Mouse (Mus musculus): ENCODE data around the gene Prss46.

DNA sequence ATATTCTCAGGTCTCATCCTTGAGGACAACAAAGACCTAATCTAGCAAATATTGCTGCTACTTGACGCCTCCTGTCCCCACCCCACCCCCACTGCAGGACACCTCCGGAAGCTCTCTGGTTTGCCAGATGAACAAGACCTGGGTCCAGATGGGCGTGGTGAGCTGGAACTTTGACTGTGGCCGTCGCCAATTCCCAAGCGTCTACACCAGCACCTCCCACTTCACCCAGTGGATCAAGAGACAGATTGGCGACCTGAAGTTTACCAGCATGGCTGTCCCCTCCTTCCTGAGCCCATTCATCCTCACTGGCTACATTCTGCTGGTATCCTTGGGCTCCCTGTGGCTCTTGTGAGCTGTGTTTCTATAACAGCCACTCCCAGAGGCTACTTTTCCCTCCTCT lies 11.6 kb downstream of the Prss46 start:
- TF ChIP-seq PAX5 (IDR thresholded peaks at IDR 0.05; ENCODE audit: low read length) (no peak), CTCF (conservative IDR thresholded peaks at IDR 0.05 in 1 of 2, IDR thresholded peaks at IDR 0.05 in 1 of 2; ENCODE audit: low read depth in 2 of 2, low read length in 2 of 2) (no peak), BHLHE40 (IDR thresholded peaks at IDR 0.05; ENCODE audit: low read depth, low read length) (no peak), EP300 (IDR thresholded peaks at IDR 0.05; ENCODE audit: low read length) (no peak)

Measured in CH12.LX (cell line).